Mouse (Mus musculus): Measurements from ENCODE around the gene Selenow.

- TF ChIP-seq CTCF (IDR thresholded peaks at IDR 0.05; ENCODE audit: borderline replicate concordance, insufficient read depth, low read depth, low read length), result no peak
- TF ChIP-seq POLR2A (IDR thresholded peaks at IDR 0.05; ENCODE audit: borderline replicate concordance, insufficient read depth, low read length), result no peak; the same call in none of the 2 replicates
Observed at GRCm38 (mm10) chr7:15945721-15946536, 23.7 kb upstream of the Selenow start, which contains the start of gene Nop53.

Data from cerebellum, adult 2 months (tissue).